Comparison of ENCODE assay signal across 28 mouse cellular contexts in the genomic region with DNA sequence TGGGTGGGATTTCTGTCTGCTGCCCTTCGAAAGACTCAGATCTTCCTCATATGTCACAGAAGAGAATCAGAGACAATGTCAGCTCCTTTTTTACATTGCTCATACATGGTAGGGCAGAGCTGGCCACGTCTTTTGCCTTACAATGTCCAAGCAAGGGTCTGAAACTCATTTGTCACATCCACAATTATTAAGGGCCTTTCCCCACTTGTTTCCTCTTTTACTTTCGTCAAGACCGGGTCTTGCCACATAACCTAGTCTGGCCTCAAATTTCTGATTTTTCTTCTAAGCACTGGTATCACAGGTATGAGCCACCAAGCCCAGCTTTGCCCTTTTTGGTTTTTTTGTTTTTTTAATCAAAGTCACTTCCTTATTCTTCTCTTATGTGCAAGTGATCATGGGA.
"Had no signal": no experiment of that assay in that cellular context is flagged by ENCODE, and none has a peak within 500 bp of the region (broad histone marks: within the 10 kb centered on the region; RNA-seq: fewer than 3 reads in every experiment).

No protein-coding gene starts in this region.

- H3K9me3 ChIP-seq: hindbrain, embryonic 10.5 days; hindbrain, embryonic 12.5 days; intestine, embryonic 15.5 days; kidney, embryonic 15.5 days; limb, embryonic 10.5 days; limb, embryonic 12.5 days; liver, embryonic 13.5 days; liver, embryonic 15.5 days had no signal

- H3K27me3 ChIP-seq: hindbrain, embryonic 12.5 days; intestine, embryonic 15.5 days; kidney, embryonic 15.5 days; limb, embryonic 12.5 days; liver, embryonic 13.5 days; liver, embryonic 15.5 days had no signal

- H3K4me3 ChIP-seq: gastrocnemius, adult 2 months; heart, adult 2 months; hindbrain, embryonic 10.5 days; hindbrain, embryonic 12.5 days; intestine, embryonic 15.5 days; kidney, embryonic 15.5 days; limb, embryonic 10.5 days; limb, embryonic 12.5 days; liver, embryonic 13.5 days; liver, embryonic 15.5 days had no signal

- H3K9ac ChIP-seq: hindbrain, embryonic 12.5 days; hindbrain, embryonic 14.5 days; intestine, embryonic 15.5 days; kidney, embryonic 15.5 days; limb, embryonic 12.5 days; liver, embryonic 13.5 days; liver, embryonic 15.5 days had no signal

- H3K36me3 ChIP-seq: hindbrain, embryonic 10.5 days; hindbrain, embryonic 12.5 days; intestine, embryonic 15.5 days; kidney, embryonic 15.5 days; limb, embryonic 10.5 days; limb, embryonic 12.5 days; liver, embryonic 13.5 days; liver, embryonic 15.5 days had no signal

- H3K4me2 ChIP-seq: heart, embryonic 11.5 days; hindbrain, embryonic 12.5 days; hindbrain, embryonic 14.5 days; intestine, embryonic 15.5 days; kidney, embryonic 15.5 days; limb, embryonic 12.5 days; liver, embryonic 11.5 days; liver, embryonic 13.5 days; liver, embryonic 15.5 days had no signal

- H3K27ac ChIP-seq: gastrocnemius, adult 2 months; heart, adult 2 months; hindbrain, embryonic 10.5 days; hindbrain, embryonic 12.5 days; hindbrain, embryonic 14.5 days; intestine, embryonic 15.5 days; kidney, embryonic 15.5 days; kidney, postnatal 0 days; limb, embryonic 10.5 days; limb, embryonic 12.5 days; liver, embryonic 13.5 days; liver, embryonic 15.5 days had no signal

- ATAC-seq: hindbrain, embryonic 16.5 days; inflammation-experienced regulatory T-cells, adult 6 months; intestine, postnatal 0 days had no signal

- H3K4me1 ChIP-seq: hindbrain, embryonic 12.5 days; intestine, embryonic 15.5 days; limb, embryonic 10.5 days; limb, embryonic 12.5 days had no signal

- DNase-seq: gastrocnemius, adult 2 months; gastrocnemius, postnatal 10 days; heart, adult 11 months; heart, adult 2 months; heart, postnatal 10 days; heart, postnatal 4 days; kidney, adult 18-20 months; kidney, adult 9 months; kidney, postnatal 14 days; kidney, postnatal 36 days; layer of hippocampus, adult 9-11 months; layer of hippocampus, postnatal 36 days; liver; liver, embryonic 13.5 days had no signal
